ENCODE assay signal across 9 mouse cellular contexts in the genomic region with DNA sequence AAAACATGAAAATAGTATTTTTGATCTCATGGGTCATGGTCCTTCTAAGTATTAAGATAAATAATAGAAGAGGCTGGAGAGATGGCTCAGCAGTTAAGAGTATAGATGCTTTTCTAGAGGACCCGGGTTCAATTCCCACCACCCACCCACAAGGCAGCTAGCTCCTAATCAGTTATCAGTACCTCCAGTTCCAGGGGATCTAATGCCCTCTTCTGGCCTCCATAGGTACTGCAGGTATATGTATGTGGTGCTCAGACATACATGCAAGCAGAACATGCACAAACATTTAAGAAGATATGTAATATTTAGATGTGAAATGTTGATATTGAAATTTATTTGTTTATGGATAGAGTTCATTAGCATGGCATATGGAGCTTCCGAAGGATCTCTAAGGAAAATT. TPM values are rescaled to one million over a fixed set of nuclear protein-coding genes. Genes with fewer than 3 reads are reported as not detected.
DNase-seq lines count a peak whose midpoint lies in the region; ATAC-seq and TF ChIP-seq lines count a peak whose summit lies in the region.
"Had no signal": no experiment of that assay in that cellular context is flagged by ENCODE, and none has a peak within 500 bp of the region (broad histone marks: within the 10 kb centered on the region; RNA-seq: fewer than 3 reads in every experiment).

No protein-coding gene starts in this region.

- WGBS in liver, adult 2 months, result 78% methylated on average over 2 of the region's 2 CpGs
- 60% methylated on average over 2 of the region's 2 CpGs for WGBS in liver, embryonic 12.5 days (ENCODE audit: insufficient replicate concordance)
- WGBS in small intestine, adult 2 months, result 75% methylated on average over 2 of the region's 2 CpGs
- WGBS in neural tube, embryonic 15.5 days, result 80% methylated on average over 2 of the region's 2 CpGs

- no peaks in the 10 kb centered on the region for H3K79me2 ChIP-seq in liver, adult 2 months (ENCODE audit: control insufficient read depth, insufficient read depth, low read length)

- H3K4me3 ChIP-seq in liver, adult 2 months (ENCODE audit: insufficient read depth, low read depth, low read length), result no peak overlapping the region
- H3K4me3 ChIP-seq in liver, embryonic 12.5 days, result no peak overlapping the region
- no peak overlapping the region for H3K4me3 ChIP-seq in small intestine, adult 2 months (ENCODE audit: low read depth, low read length)
- no peak overlapping the region for H3K4me3 ChIP-seq in neural tube, embryonic 15.5 days (replicated peaks)
- H3K4me3 ChIP-seq: limb, embryonic 13.5 days had no signal

- no peak for ATAC-seq in cerebellum, adult (ENCODE audit: insufficient number of reproducible peaks, low FRiP score, low TSS enrichment)
- ATAC-seq in liver, embryonic 12.5 days, result no peak
- no peak for ATAC-seq in neural tube, embryonic 15.5 days (ENCODE audit: low FRiP score)

- H3K4me2 ChIP-seq in liver, embryonic 12.5 days, result no peak overlapping the region
- H3K4me2 ChIP-seq in neural tube, embryonic 15.5 days, result no peak overlapping the region
- H3K4me2 ChIP-seq: limb, embryonic 13.5 days had no signal

- peak; percentile 48 to 58 for DNase-seq in cerebellum, postnatal 10 days
- peak; percentile 25 for DNase-seq in liver, adult 2 months (ENCODE audit: extremely low read depth, low read depth, low spot score)
- peak; percentile 13 for DNase-seq in adrenal gland, postnatal 25 days
- DNase-seq in left cerebral cortex, postnatal 36 days (ENCODE audit: low spot score in 2 of 2), result no peak

- H3K9me3 ChIP-seq in liver, embryonic 12.5 days (replicated peaks), result no peaks in the 10 kb centered on the region
- H3K9me3 ChIP-seq in neural tube, embryonic 15.5 days (replicated peaks), result no peaks in the 10 kb centered on the region
- H3K9me3 ChIP-seq: limb, embryonic 13.5 days had no signal

- TF ChIP-seq CTCF in liver, adult 2 months (IDR thresholded peaks at IDR 0.05; ENCODE audit: low read depth, low read length), result 0 out of 2 replicates have a peak, but pooled peaks have one; percentile 8
- TF ChIP-seq CTCF in small intestine, adult 2 months (IDR thresholded peaks at IDR 0.05; ENCODE audit: extremely low read depth, insufficient read length, insufficient replicate concordance, low read depth, low read length), result peak; percentile 33; the same call in 1 of the 2 replicates

- no peaks in the 10 kb centered on the region for H3K4me1 ChIP-seq in liver, adult 2 months (ENCODE audit: control insufficient read depth, insufficient read depth, low read length)
- no peaks in the 10 kb centered on the region for H3K4me1 ChIP-seq in liver, embryonic 12.5 days
- no peaks in the 10 kb centered on the region for H3K4me1 ChIP-seq in small intestine, adult 2 months (ENCODE audit: control insufficient read depth, insufficient read depth, insufficient read length, low read length)
- peaks cover 3% of the 10 kb centered on the region; the same call in 1 of the 2 replicates for H3K4me1 ChIP-seq in neural tube, embryonic 15.5 days

- no peak overlapping the region for H3K27ac ChIP-seq in liver, adult 2 months (replicated peaks; ENCODE audit: insufficient read depth, low read depth, low read length)
- H3K27ac ChIP-seq in liver, embryonic 12.5 days, result no peak overlapping the region
- H3K27ac ChIP-seq in small intestine, adult 2 months (ENCODE audit: insufficient read depth, low read depth, low read length), result no peak overlapping the region
- H3K27ac ChIP-seq in neural tube, embryonic 15.5 days (replicated peaks), result no peak overlapping the region
- H3K27ac ChIP-seq: limb, embryonic 13.5 days had no signal

- TF ChIP-seq POLR2A in liver, adult 2 months (IDR thresholded peaks at IDR 0.05; ENCODE audit: extremely low read depth, insufficient read depth, low read length), result no peak
- TF ChIP-seq POLR2A in small intestine, adult 2 months (IDR thresholded peaks at IDR 0.05; ENCODE audit: low read depth, low read length), result no peak

- intact Hi-C loops in left cerebral cortex, postnatal 36 days (cut with DNase I), result no loop called here

- no peak overlapping the region for H3K9ac ChIP-seq in liver, adult 2 months (ENCODE audit: low read depth, low read length)
- H3K9ac ChIP-seq in liver, embryonic 12.5 days, result no peak overlapping the region
- H3K9ac ChIP-seq in neural tube, embryonic 15.5 days (replicated peaks), result no peak overlapping the region
- H3K9ac ChIP-seq: limb, embryonic 13.5 days had no signal

- no peaks in the 10 kb centered on the region for H3K36me3 ChIP-seq in liver, adult 2 months (ENCODE audit: control insufficient read depth, insufficient read depth, low read length)
- no peaks in the 10 kb centered on the region for H3K36me3 ChIP-seq in liver, embryonic 12.5 days
- no peaks in the 10 kb centered on the region for H3K36me3 ChIP-seq in small intestine, adult 2 months (ENCODE audit: control insufficient read depth, insufficient read depth, low read length)
- H3K36me3 ChIP-seq in neural tube, embryonic 15.5 days, result no peaks in the 10 kb centered on the region
- H3K36me3 ChIP-seq: limb, embryonic 13.5 days had no signal

- 0 out of 2 replicates have a peak, but pooled peaks cover 3% of the 10 kb centered on the region for H3K27me3 ChIP-seq in liver, adult 2 months (ENCODE audit: control insufficient read depth, insufficient read depth, low read length)
- H3K27me3 ChIP-seq in liver, embryonic 12.5 days (replicated peaks), result no peaks in the 10 kb centered on the region; the same call in 1 of the 2 replicates
- H3K27me3 ChIP-seq in small intestine, adult 2 months (ENCODE audit: control insufficient read depth, insufficient read depth, low read length), result no peaks in the 10 kb centered on the region
- 0 out of 2 replicates have a peak, but pooled peaks cover 12% of the 10 kb centered on the region for H3K27me3 ChIP-seq in neural tube, embryonic 15.5 days (replicated peaks)

RNA-seq across cellular contexts. Expression of a gene that starts 56.8 kb away (rescaled TPM):
- not detected in 2 replicates for total RNA-seq in liver, adult 2 months (2014; rRNA removed)
- polyA plus RNA-seq in liver, adult 2 months (2012; rRNA removed), result not detected in 2 replicates
- not detected in 2 replicates for polyA plus RNA-seq in liver, embryonic 12.5 days (2016; fragmentation: Nextera tagmentation; extraction: Ambion mirVana)
- total RNA-seq in adrenal gland, postnatal 25 days (2021), result not detected in 2 replicates
- polyA plus RNA-seq in small intestine, adult 2 months (2012; rRNA removed), result not detected in 2 replicates
- 1 to 10 TPM in 1 of 2 experiments, under 1 TPM in 1; 0.39 to 1.2 TPM for total RNA-seq in left cerebral cortex, postnatal 36 days (2021)
- 0.17 and 0.31 TPM in 2 replicates for polyA plus RNA-seq in neural tube, embryonic 15.5 days (2015; fragmentation: Nextera tagmentation; extraction: Ambion mirVana)

Comparison
In these comparisons a context has a peak if more than half of its experiments do, and no peak if none do; other contexts are left out.
1. DNase-seq: peak in cerebellum, postnatal 10 days (2 of 2), liver, adult 2 months (single experiment) and adrenal gland, postnatal 25 days (single experiment); none in left cerebral cortex, postnatal 36 days (0 of 2).